Mouse (Mus musculus) lung, embryonic 14.5 days (tissue): Measurements from ENCODE around the gene Gdf1. TPM values are rescaled to one million over a fixed set of nuclear protein-coding genes. Genes with fewer than 3 reads are reported as not detected.

Experiments
- ATAC-seq: fragments of 200-750 bp; cut with Nextera tagmentation; 2 replicates; pipeline ENCODE4 v1.8.0; 2017; ENCODE audit warnings: mild to moderate bottlenecking, moderate TSS enrichment, moderate library complexity; ENCODE audit not compliant: insufficient read depth
- DNase-seq: peaks from one replicate; pipeline ENCODE4 v3.0.0-alpha.2; 2015
- H3K27ac ChIP-seq: fragments of 300-500 bp; sonication (generic); 2 replicates; pipeline ENCODE4 v1.5.1; 2014; ENCODE audit warnings: low read depth, mild to moderate bottlenecking, moderate library complexity
- H3K27me3 ChIP-seq: fragments of 300-500 bp; sonication (generic); 2 replicates; pipeline ENCODE4 v1.6.1; 2014; ENCODE audit warnings: low read length, control low read depth; ENCODE audit not compliant: insufficient read depth
- H3K36me3 ChIP-seq: fragments of 300-500 bp; sonication (generic); 2 replicates; pipeline ENCODE4 v1.6.1; 2014; ENCODE audit warnings: control low read depth; ENCODE audit not compliant: insufficient read depth
- H3K4me1 ChIP-seq: fragments of 300-500 bp; sonication (generic); 2 replicates; pipeline ENCODE4 v1.6.1; 2014; ENCODE audit warnings: antibody characterized with exemption, control low read depth; ENCODE audit not compliant: insufficient read depth
- H3K4me2 ChIP-seq: fragments of 300-500 bp; sonication (generic); 2 replicates; pipeline ENCODE4 v1.6.1; 2014; ENCODE audit warnings: mild to moderate bottlenecking
- H3K4me3 ChIP-seq: fragments of 300-500 bp; sonication (generic); 2 replicates; pipeline ENCODE4 v1.5.1; 2014; ENCODE audit warnings: low read depth, low read length
- H3K9ac ChIP-seq: fragments of 300-500 bp; sonication (generic); 2 replicates; pipeline ENCODE4 v1.6.1; 2014
- H3K9me3 ChIP-seq: fragments of 300-500 bp; sonication (generic); 2 replicates; pipeline ENCODE4 v1.6.1; 2016; ENCODE audit warnings: low read depth, low read length, control low read depth
- CTCF ChIP-seq: IDR thresholded peaks from 2 replicates; pipeline ENCODE4 v1.5.1; 2016; ENCODE audit warnings: antibody characterized with exemption, low read depth
- WGBS: fragments of 180-500 bp; shearing (Covaris S2); extraction: QIAGEN DNeasy Blood & Tissue Kit; methylation state at CpG from one replicate; pipeline ENCODE4 v1.1.7; 2014; 5-methylcytosine and 5-hydroxymethylcytosine counted together
- polyA plus RNA-seq: library from polyadenylated mRNA; unstranded; fragments of >200 nt; fragmentation: Nextera tagmentation; extraction: Ambion mirVana; gene quantifications from 2 replicates; pipeline ENCODE4 v1.2.1, GENCODE M21; 2014

The Gdf1 gene
- polyA plus RNA-seq, 1 experiment from 2014 or later, result 4.2 TPM

DNA sequence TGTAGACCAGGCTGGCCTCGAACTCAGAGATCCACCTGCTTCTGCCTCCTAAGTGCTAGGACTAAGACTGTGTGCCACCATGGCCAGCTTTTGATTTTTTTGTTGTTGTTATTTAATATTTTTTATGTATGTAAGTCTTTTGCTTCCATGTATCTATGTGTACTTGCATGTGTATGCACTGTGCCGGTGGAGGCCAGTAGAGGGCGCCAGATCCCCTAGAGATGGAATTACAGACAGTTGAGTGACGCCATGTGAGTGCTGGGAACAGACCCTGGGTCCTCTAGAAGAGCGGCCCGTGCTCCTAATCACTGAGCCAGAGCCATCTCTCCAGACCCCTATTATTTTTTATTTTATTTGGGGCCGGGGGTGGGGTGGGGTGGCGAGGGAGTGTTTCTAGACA is 42.9 kb upstream of the Gdf1 start:
- WGBS, result 87% methylated on average over 8 of the region's 8 CpGs

DNA sequence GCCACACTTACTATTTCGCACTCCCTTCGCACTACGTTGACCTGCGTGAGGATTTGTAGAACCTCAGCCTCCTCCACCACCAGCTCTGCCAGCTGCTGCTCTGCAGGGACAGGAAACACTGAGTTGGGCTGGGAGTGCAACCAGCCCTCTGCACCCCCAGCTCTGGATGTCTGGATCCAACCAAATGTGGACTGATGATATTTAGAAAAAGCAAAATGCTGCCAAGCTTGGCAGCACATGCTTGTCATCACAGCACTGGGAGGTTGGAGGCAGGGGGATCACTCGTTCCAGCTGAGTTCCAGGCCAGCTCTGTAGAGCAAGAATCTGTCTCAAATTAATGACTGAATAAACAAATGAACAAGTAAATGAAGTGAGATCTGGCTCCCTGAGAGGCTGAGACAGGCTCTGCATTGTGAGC is 35.6 kb upstream of the Gdf1 start:
- TF ChIP-seq CTCF, result no peak
- Histone ChIP-seq H3K4me3 (no peak overlapping the region), H3K4me1 (0 out of 2 replicates have a peak, but pooled peaks cover 8% of the 10 kb centered on the region), H3K9me3 (no peaks in the 10 kb centered on the region), H3K9ac (no peak overlapping the region), H3K27me3 (no peaks in the 10 kb centered on the region), H3K36me3 (peaks cover 93% of the 10 kb centered on the region), H3K4me2 (peak overlapping the region; percentile 27; the same call in 1 of the 2 replicates), H3K27ac (peak overlapping the region; percentile 83; the same call in 1 of the 2 replicates)
- WGBS, result 28% methylated on average over 5 of the region's 5 CpGs
- DNase-seq, result peak; percentile 90
- peak; percentile 86 for ATAC-seq

More for the DNA sequence above, 42.9 kb upstream of the Gdf1 start:
- peaks cover 3% of the 10 kb centered on the region; the same call in 1 of the 2 replicates for H3K9me3 ChIP-seq
- H3K4me1 ChIP-seq, result no peaks in the 10 kb centered on the region; the same call in 1 of the 2 replicates
- H3K27ac ChIP-seq, result no peak overlapping the region
- no peak for ATAC-seq
- no peak for DNase-seq
- no peak overlapping the region for H3K4me2 ChIP-seq
- H3K27me3 ChIP-seq, result no peaks in the 10 kb centered on the region
- H3K36me3 ChIP-seq, result peaks cover 68% of the 10 kb centered on the region
- no peak overlapping the region for H3K9ac ChIP-seq
- TF ChIP-seq CTCF, result peak; percentile 48; the same call in 1 of the 2 replicates
- H3K4me3 ChIP-seq, result no peak overlapping the region

DNA sequence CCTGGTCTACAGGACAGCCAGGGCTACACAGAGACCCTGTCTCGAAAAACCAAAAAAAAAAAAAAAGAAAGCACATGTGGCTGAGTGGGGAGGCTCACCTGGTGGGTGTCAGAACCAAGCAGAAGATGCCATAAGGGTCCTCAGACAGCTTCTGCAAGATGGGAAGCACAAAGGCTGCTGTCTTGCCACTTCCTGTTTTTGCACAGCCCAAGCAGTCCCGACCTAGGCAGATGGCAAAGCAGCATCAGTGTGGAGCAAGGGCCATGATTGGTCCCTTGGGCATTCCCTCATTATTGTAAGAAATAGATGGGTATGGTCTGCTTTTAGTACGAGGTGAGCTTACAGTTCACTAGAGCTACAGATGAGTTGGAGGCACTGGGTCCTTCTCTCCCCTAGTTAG is 28.7 kb upstream of the Gdf1 start:
- no peak overlapping the region for H3K9ac ChIP-seq
- H3K27me3 ChIP-seq, result no peaks in the 10 kb centered on the region
- no peak overlapping the region for H3K27ac ChIP-seq
- 78% methylated on average over 3 of the region's 3 CpGs for WGBS
- H3K4me1 ChIP-seq, result peaks cover 13% of the 10 kb centered on the region
- H3K4me3 ChIP-seq, result no peak overlapping the region
- H3K9me3 ChIP-seq, result no peaks in the 10 kb centered on the region
- H3K36me3 ChIP-seq, result peaks cover 55% of the 10 kb centered on the region
- DNase-seq (no peak), ATAC-seq (no peak)
- TF ChIP-seq CTCF, result no peak
- no peak overlapping the region; the same call in 1 of the 2 replicates for H3K4me2 ChIP-seq

DNA sequence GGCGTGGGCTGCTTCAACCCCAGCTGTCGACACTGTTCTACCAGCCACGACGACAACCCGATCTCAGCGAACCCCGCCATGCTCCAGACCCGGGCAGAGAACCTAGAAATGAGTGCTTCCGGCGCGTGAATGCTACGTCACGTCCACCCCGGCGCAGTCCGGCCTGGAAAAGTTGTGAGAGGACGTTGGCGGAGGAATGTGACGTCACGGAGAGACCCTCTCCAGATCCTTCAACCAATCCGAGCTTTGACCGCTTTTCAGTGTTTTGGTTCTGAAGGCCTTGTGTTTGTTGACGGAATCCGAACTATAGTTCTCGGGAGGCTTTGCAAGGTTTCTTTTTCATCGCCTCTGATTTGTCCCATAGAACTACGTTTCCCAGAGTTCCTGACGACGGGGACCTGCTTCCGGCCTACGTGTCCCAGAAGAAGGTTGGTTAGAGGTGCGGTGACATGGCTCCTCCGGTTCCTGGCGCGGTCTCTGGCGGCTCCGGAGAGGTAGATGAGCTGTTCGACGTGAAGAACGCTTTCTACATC is 27.2 kb upstream of the Gdf1 start, which contains the start of the genes Ddx49 and Cope:
TSS of gene Ddx49 (minus strand) at position 132 of the 533 bp plus-strand sequence.
TSS of gene Cope (plus strand) at position 161 of the 533 bp plus-strand sequence.
- H3K9me3 ChIP-seq, result no peaks in the 10 kb centered on the region
- peak within 1 kb of the TSS; percentile 88 for H3K4me3 ChIP-seq
- H3K27ac ChIP-seq, result peak within 1 kb of the TSS; percentile 31; the same call in 1 of the 2 replicates
- H3K27me3 ChIP-seq, result no peaks in the 10 kb centered on the region
- H3K4me1 ChIP-seq, result peaks cover 13% of the 10 kb centered on the region
- no peak for TF ChIP-seq CTCF
- peaks cover 53% of the 10 kb centered on the region for H3K36me3 ChIP-seq
- DNase-seq (peak; percentile 98), ATAC-seq (peak; percentile 93)
- WGBS, result under 1% methylated on average over 40 of the region's 40 CpGs
- peak within 1 kb of the TSS; percentile 75 for H3K4me2 ChIP-seq
- H3K9ac ChIP-seq, result peak within 1 kb of the TSS; percentile 84

DNA sequence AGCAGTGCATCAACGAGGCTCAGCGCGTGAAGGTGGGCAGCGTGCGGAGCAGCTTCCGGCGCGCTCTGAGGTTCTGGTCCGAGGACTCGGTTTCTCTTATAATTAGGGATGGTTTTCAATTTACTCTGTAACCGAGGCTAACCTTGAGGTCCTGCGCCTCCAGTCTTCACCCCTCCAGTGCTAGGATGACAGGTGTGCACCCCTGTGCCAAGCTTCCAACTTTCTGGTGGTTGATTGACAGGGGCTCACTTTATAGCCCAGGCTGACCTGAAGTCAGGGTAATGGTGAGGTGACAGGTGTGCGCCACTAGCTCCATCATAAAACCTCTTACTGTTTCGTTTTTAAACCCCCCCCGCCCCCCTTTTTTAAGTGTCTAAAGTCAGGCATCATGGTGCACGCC is 26.7 kb upstream of the Gdf1 start:
- TF ChIP-seq CTCF, result no peak
- H3K4me2 ChIP-seq, result peak overlapping the region; percentile 75
- 4% methylated on average over 16 of the region's 16 CpGs for WGBS

DNA sequence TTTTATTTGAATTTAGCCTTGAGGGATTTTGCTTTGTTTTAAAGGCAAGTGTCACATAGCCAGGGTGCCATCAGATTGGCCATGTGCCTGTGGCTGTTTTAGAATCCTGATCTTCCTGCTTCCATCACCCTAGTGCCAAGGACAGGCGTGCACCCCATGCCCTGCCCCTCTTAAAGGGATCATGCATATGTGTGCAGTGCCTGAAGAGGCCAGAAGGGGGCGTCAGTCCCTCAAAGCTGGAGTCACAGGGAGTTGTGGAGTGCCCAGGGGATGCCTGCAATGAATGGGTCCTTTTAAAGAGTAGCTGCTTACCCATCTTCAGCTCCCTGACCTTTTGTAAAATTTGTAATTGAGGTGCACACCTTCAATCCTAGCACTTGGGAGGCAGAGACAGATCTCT is 20.3 kb upstream of the Gdf1 start:
- DNase-seq (peak; percentile 43), ATAC-seq (no peak)
- TF ChIP-seq CTCF, result peak; percentile 70
- H3K4me3 ChIP-seq, result no peak overlapping the region
- no peaks in the 10 kb centered on the region for H3K27me3 ChIP-seq
- H3K9me3 ChIP-seq, result no peaks in the 10 kb centered on the region
- no peaks in the 10 kb centered on the region for H3K4me1 ChIP-seq
- no peak overlapping the region for H3K4me2 ChIP-seq
- WGBS, result 31% methylated on average over 2 of the region's 2 CpGs
- H3K27ac ChIP-seq, result no peak overlapping the region
- H3K9ac ChIP-seq, result no peak overlapping the region
- H3K36me3 ChIP-seq, result peaks cover 84% of the 10 kb centered on the region

More for the DNA sequence above, 26.7 kb upstream of the Gdf1 start:
- no peak for DNase-seq
- Histone ChIP-seq H3K9ac (peak overlapping the region; percentile 84), H3K9me3 (no peaks in the 10 kb centered on the region), H3K4me1 (peaks cover 13% of the 10 kb centered on the region), H3K4me3 (peak overlapping the region; percentile 88), H3K36me3 (peaks cover 53% of the 10 kb centered on the region), H3K27me3 (no peaks in the 10 kb centered on the region), H3K27ac (peak overlapping the region; percentile 31; the same call in 1 of the 2 replicates)
- ATAC-seq, result no peak; the same call in 1 of the 2 replicates

DNA sequence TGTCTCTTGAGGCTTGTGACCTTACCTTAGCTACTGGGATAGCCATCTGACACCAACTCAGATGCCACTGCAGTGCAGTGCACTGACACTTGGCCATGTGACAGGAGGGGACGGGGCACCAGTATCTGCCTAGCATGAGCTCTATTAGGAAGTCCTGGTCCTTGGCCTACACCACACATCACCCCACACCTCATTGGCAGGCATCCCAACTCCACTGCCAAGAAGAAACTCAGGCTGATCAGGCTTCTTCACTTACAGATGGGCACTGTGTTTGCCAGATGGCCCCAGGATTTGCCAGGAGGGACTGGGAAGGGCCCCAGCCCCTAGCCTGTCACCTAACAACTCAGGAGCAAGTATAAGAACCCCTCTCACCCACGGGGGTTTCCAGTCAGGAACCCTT is 16.2 kb upstream of the Gdf1 start:
- TF ChIP-seq CTCF, result no peak
- peaks cover 46% of the 10 kb centered on the region for H3K36me3 ChIP-seq

More for the DNA sequence above, 16.2 kb upstream of the Gdf1 start:
- Histone ChIP-seq H3K27ac (no peak overlapping the region), H3K27me3 (no peaks in the 10 kb centered on the region), H3K4me1 (peaks cover 18% of the 10 kb centered on the region), H3K4me2 (no peak overlapping the region), H3K4me3 (no peak overlapping the region), H3K9me3 (no peaks in the 10 kb centered on the region), H3K9ac (no peak overlapping the region)
- DNase-seq (no peak), ATAC-seq (no peak)
- WGBS, result 81% methylated on average over 2 of the region's 2 CpGs
